Mouse (Mus musculus): ENCODE results near the gene Itpk1.

DNA sequence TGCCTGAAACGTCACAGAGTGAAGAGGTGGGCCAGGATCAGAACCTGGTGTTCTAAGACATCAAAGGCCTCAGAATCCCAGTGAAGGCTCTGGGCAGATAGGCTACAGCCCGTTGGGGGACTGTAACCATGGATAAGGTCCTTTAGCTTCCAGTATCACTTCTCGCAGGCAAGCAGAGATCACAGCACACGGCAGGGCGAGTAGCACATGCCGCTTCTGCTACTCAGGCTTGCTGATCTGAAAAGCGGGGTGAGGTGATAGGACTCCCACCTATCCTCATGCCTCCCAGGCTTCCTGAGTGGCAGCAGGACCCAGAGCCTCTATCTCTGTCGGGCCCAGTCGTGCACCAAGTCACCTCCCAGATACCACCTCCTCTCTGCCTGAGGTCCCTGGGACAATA lies 133.1 kb downstream of the Itpk1 start:
- TF ChIP-seq CTCF (IDR thresholded peaks at IDR 0.05; ENCODE audit: borderline replicate concordance, insufficient read depth, low read depth, low read length) (no peak), POLR2A (IDR thresholded peaks at IDR 0.05; ENCODE audit: borderline replicate concordance, insufficient read depth, low read length) (no peak)

Measured in cerebellum, adult 2 months (tissue).